Mouse (Mus musculus): ENCODE results near the gene Taar7e. TPM values are rescaled to one million over a fixed set of nuclear protein-coding genes. Genes with fewer than 3 reads are reported as not detected.
A peak's percentile ranks its signal among the peaks of the same experiment; 100 is the strongest.
"Not testable (repeated sequence)": the region's sequence is repeated elsewhere in the genome, so short reads cannot be mapped to it uniquely, and the experiment has no call there.

Gene Taar7e
- polyA plus RNA-seq, 2 experiments: not detected

DNA sequence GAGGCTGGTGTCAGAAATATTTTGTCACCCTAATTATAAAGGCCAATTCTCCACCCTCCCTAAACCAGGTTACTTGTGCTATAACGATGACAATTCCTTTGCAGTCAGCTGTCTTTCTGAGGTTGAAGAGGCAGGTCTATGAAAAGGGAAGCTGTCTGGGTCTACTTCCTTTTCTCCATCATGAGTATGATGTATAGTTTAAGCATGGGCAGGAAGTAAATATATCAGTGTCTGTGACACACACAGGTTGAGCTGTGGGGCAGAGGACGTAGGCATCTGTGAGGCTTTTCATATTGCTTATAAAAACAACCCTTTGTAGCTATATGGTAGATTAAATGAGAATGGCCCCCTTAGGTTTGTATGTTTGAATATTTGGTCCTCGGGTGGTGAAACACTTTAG, 21.6 kb downstream of the Taar7e start:
- Histone ChIP-seq H3K27ac (replicated peaks; ENCODE audit: low read depth, low read length) (no peak overlapping the region), H3K9ac (ENCODE audit: low read depth, low read length, severe bottlenecking) (no peak overlapping the region), H3K9me3 (ENCODE audit: control insufficient read depth, low read length) (no peaks in the 10 kb centered on the region), H3K27me3 (ENCODE audit: control insufficient read depth, insufficient read depth, low read length) (no peaks in the 10 kb centered on the region), H3K4me1 (ENCODE audit: control insufficient read depth, insufficient read depth, low read length) (no peaks in the 10 kb centered on the region), H3K36me3 (ENCODE audit: control insufficient read depth, insufficient read depth, low read length) (no peaks in the 10 kb centered on the region), H3K4me3 (replicated peaks; ENCODE audit: low read length) (no peak overlapping the region), H3K4me2 (replicated peaks; ENCODE audit: low read depth, low read length, severe bottlenecking) (no peak overlapping the region)
- ATAC-seq (ENCODE audit: low FRiP score, low read depth) (no peak), DNase-seq (ENCODE audit: low spot score) (no peak)
- 75% methylated on average over 3 of the region's 3 CpGs for WGBS
- no peak for TF ChIP-seq POLR2A (IDR thresholded peaks at IDR 0.05; ENCODE audit: borderline replicate concordance, extremely low read depth, insufficient read depth, insufficient read length)

GRCm38 (mm10) chr10:24074751-24075150, 37.3 kb downstream of the Taar7e start:
- H3K36me3 ChIP-seq (ENCODE audit: control insufficient read depth, insufficient read depth, low read length); H3K4me1 ChIP-seq (ENCODE audit: control insufficient read depth, insufficient read depth, low read length); H3K9me3 ChIP-seq (ENCODE audit: control insufficient read depth, low read length); H3K27ac ChIP-seq (replicated peaks; ENCODE audit: low read depth, low read length); H3K27me3 ChIP-seq (ENCODE audit: control insufficient read depth, insufficient read depth, low read length); H3K4me2 ChIP-seq (replicated peaks; ENCODE audit: low read depth, low read length, severe bottlenecking); DNase-seq (ENCODE audit: low spot score); H3K9ac ChIP-seq (ENCODE audit: low read depth, low read length, severe bottlenecking); H3K4me3 ChIP-seq (replicated peaks; ENCODE audit: low read length); ATAC-seq (ENCODE audit: low FRiP score, low read depth): not testable (repeated sequence)
- WGBS: 44% methylated on average over 2 of the region's 2 CpGs

- not testable (repeated sequence) for H3K4me3 ChIP-seq (replicated peaks; ENCODE audit: low read length); H3K27ac ChIP-seq (replicated peaks; ENCODE audit: low read depth, low read length); H3K27me3 ChIP-seq (ENCODE audit: control insufficient read depth, insufficient read depth, low read length); H3K4me2 ChIP-seq (replicated peaks; ENCODE audit: low read depth, low read length, severe bottlenecking); H3K9ac ChIP-seq (ENCODE audit: low read depth, low read length, severe bottlenecking); ATAC-seq (ENCODE audit: low FRiP score, low read depth); DNase-seq (ENCODE audit: low spot score); H3K4me1 ChIP-seq (ENCODE audit: control insufficient read depth, insufficient read depth, low read length); H3K9me3 ChIP-seq (ENCODE audit: control insufficient read depth, low read length); H3K36me3 ChIP-seq (ENCODE audit: control insufficient read depth, insufficient read depth, low read length)
- WGBS: 81% methylated on average over 2 of the region's 4 CpGs
Measured at GRCm38 (mm10) chr10:24076200-24076599, 38.8 kb downstream of the Taar7e start, which contains the start of gene Taar8a. Taar8a (plus strand) TSS chr10:24076500.

DNA sequence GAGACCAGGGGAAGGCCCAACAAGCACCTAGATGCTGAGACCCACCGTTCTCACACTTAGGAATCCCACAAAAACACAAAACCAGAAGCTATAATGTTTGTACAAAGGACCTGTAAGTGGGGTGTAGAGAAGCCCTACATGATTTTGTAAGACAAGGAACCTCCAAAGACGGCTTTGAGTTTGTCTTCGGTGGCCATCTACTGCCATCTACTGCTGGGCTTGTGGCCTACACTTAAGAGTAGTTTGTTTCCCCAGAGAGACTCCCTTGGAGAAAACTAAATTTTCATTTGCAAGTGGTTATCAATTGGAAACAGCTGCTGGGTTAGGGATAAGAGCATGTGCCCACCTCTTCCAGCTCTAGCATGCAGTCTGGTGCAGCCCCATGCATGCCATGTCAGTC, 42.8 kb downstream of the Taar7e start:
- Histone ChIP-seq H3K4me3 (replicated peaks; ENCODE audit: low read length) (no peak overlapping the region), H3K4me1 (ENCODE audit: control insufficient read depth, insufficient read depth, low read length) (no peaks in the 10 kb centered on the region), H3K27me3 (ENCODE audit: control insufficient read depth, insufficient read depth, low read length) (no peaks in the 10 kb centered on the region), H3K36me3 (ENCODE audit: control insufficient read depth, insufficient read depth, low read length) (no peaks in the 10 kb centered on the region), H3K27ac (replicated peaks; ENCODE audit: low read depth, low read length) (no peak overlapping the region), H3K9ac (ENCODE audit: low read depth, low read length, severe bottlenecking) (no peak overlapping the region), H3K9me3 (ENCODE audit: control insufficient read depth, low read length) (no peaks in the 10 kb centered on the region), H3K4me2 (replicated peaks; ENCODE audit: low read depth, low read length, severe bottlenecking) (no peak overlapping the region)
- DNase-seq (ENCODE audit: low spot score) (peak; percentile 28), ATAC-seq (ENCODE audit: low FRiP score, low read depth) (no peak)
- no peak for TF ChIP-seq POLR2A (IDR thresholded peaks at IDR 0.05; ENCODE audit: borderline replicate concordance, extremely low read depth, insufficient read depth, insufficient read length)
- 24% methylated on average over 3 of the region's 3 CpGs for WGBS

DNA sequence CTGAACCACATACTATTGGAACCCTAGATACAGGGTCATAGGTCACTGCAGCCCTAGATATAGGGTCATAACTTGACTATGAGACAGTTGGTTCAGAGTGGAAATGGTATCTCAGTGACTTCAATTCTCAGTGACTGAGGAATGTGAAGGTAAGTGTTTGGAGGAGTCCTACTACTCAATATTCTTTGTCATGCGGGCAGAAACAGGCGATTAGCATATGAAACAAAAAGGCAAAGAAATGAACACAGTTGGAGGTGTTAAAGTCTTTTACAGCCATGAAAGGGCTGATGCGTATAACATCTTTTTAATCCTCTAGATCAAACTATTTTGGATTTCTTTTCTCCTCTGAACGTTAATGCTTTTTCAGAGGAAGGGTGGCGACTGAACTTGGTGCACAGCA, 48.5 kb downstream of the Taar7e start:
- ATAC-seq (ENCODE audit: low FRiP score, low read depth): no peak
- no peaks in the 10 kb centered on the region for H3K9me3 ChIP-seq (ENCODE audit: control insufficient read depth, low read length)
- no peak overlapping the region for H3K4me3 ChIP-seq (replicated peaks; ENCODE audit: low read length)
- WGBS: 81% methylated on average over 5 of the region's 5 CpGs
- no peaks in the 10 kb centered on the region for H3K36me3 ChIP-seq (ENCODE audit: control insufficient read depth, insufficient read depth, low read length)
- no peaks in the 10 kb centered on the region for H3K27me3 ChIP-seq (ENCODE audit: control insufficient read depth, insufficient read depth, low read length)
- H3K9ac ChIP-seq (ENCODE audit: low read depth, low read length, severe bottlenecking): no peak overlapping the region
- H3K27ac ChIP-seq (replicated peaks; ENCODE audit: low read depth, low read length): no peak overlapping the region
- DNase-seq (ENCODE audit: low spot score): no peak
- TF ChIP-seq POLR2A (IDR thresholded peaks at IDR 0.05; ENCODE audit: borderline replicate concordance, extremely low read depth, insufficient read depth, insufficient read length): no peak
- H3K4me2 ChIP-seq (replicated peaks; ENCODE audit: low read depth, low read length, severe bottlenecking): no peak overlapping the region
- no peaks in the 10 kb centered on the region for H3K4me1 ChIP-seq (ENCODE audit: control insufficient read depth, insufficient read depth, low read length)

GRCm38 (mm10) chr10:24086555-24086954, 49.1 kb downstream of the Taar7e start:
- WGBS: 89% methylated on average over 5 of the region's 5 CpGs
- no peak for TF ChIP-seq POLR2A (IDR thresholded peaks at IDR 0.05; ENCODE audit: borderline replicate concordance, extremely low read depth, insufficient read depth, insufficient read length)
- H3K9ac ChIP-seq (ENCODE audit: low read depth, low read length, severe bottlenecking): no peak overlapping the region
- H3K4me1 ChIP-seq (ENCODE audit: control insufficient read depth, insufficient read depth, low read length): no peaks in the 10 kb centered on the region
- no peaks in the 10 kb centered on the region for H3K27me3 ChIP-seq (ENCODE audit: control insufficient read depth, insufficient read depth, low read length)
- no peak overlapping the region for H3K4me2 ChIP-seq (replicated peaks; ENCODE audit: low read depth, low read length, severe bottlenecking)
- DNase-seq (ENCODE audit: low spot score) (no peak), ATAC-seq (ENCODE audit: low FRiP score, low read depth) (no peak)
- H3K36me3 ChIP-seq (ENCODE audit: control insufficient read depth, insufficient read depth, low read length): no peaks in the 10 kb centered on the region
- no peaks in the 10 kb centered on the region for H3K9me3 ChIP-seq (ENCODE audit: control insufficient read depth, low read length)
- H3K4me3 ChIP-seq (replicated peaks; ENCODE audit: low read length): no peak overlapping the region
- H3K27ac ChIP-seq (replicated peaks; ENCODE audit: low read depth, low read length): no peak overlapping the region

All from limb, embryonic 14.5 days (tissue).